Mouse (Mus musculus) neural tube, embryonic 11.5 days (tissue): ENCODE measurements around the gene Phpt1. TPM values are rescaled to one million over a fixed set of nuclear protein-coding genes. Genes with fewer than 3 reads are reported as not detected.
A peak's percentile ranks its signal among the peaks of the same experiment; 100 is the strongest.

Experiments used
- ATAC-seq: fragments of 200-750 bp; cut with Nextera tagmentation; 2 replicates; pipeline ENCODE4 v1.8.0; 2017; ENCODE audit warnings: moderate number of reproducible peaks, mild to moderate bottlenecking, moderate TSS enrichment, moderate library complexity; ENCODE audit not compliant: insufficient read depth, low FRiP score, low TSS enrichment
- DNase-seq: peaks from one replicate; pipeline ENCODE4 v3.0.0-alpha.2; 2015; ENCODE audit warnings: low spot score
- H3K27ac ChIP-seq: fragments of 300-500 bp; sonication (generic); 2 replicates; pipeline ENCODE4 v1.5.1; 2014; ENCODE audit warnings: low read depth, mild to moderate bottlenecking, low read length
- H3K27me3 ChIP-seq: fragments of 300-500 bp; sonication (generic); 2 replicates; pipeline ENCODE4 v1.6.1; 2014; ENCODE audit warnings: mild to moderate bottlenecking, low read length, mixed read lengths; ENCODE audit not compliant: control insufficient read depth, insufficient read depth
- H3K36me3 ChIP-seq: fragments of 300-500 bp; sonication (generic); 2 replicates; pipeline ENCODE4 v1.6.1; 2014; ENCODE audit warnings: mild to moderate bottlenecking, low read length, moderate library complexity, mixed read lengths; ENCODE audit not compliant: control insufficient read depth, insufficient read depth
- H3K4me1 ChIP-seq: fragments of 300-500 bp; sonication (generic); 2 replicates; pipeline ENCODE4 v1.6.1; 2014; ENCODE audit warnings: low read length, mixed read lengths; ENCODE audit not compliant: control insufficient read depth, insufficient read depth
- H3K4me2 ChIP-seq: fragments of 300-500 bp; sonication (generic); 2 replicates; pipeline ENCODE4 v1.6.1; 2014; ENCODE audit warnings: low read depth, mild to moderate bottlenecking, moderate library complexity
- H3K4me3 ChIP-seq: fragments of 300-500 bp; sonication (generic); 2 replicates; pipeline ENCODE4 v1.5.1; 2014; ENCODE audit warnings: low read depth, low read length
- H3K9ac ChIP-seq: fragments of 300-500 bp; sonication (generic); 2 replicates; pipeline ENCODE4 v1.6.1; 2014; ENCODE audit warnings: mild to moderate bottlenecking, low read length
- H3K9me3 ChIP-seq: fragments of 300-500 bp; sonication (generic); 2 replicates; pipeline ENCODE4 v1.6.1; 2016; ENCODE audit warnings: low read length; ENCODE audit not compliant: control insufficient read depth
- WGBS: fragments of 180-500 bp; shearing (Covaris S2); extraction: QIAGEN DNeasy Blood & Tissue Kit; methylation state at CpG from one replicate; pipeline ENCODE4 v1.1.7; 2014; 5-methylcytosine and 5-hydroxymethylcytosine counted together
- polyA plus RNA-seq: library from polyadenylated mRNA; unstranded; fragments of >200 nt; fragmentation: Nextera tagmentation; extraction: Ambion mirVana; gene quantifications from 2 replicates; pipeline ENCODE4 v1.2.1, GENCODE M21; 2014

The Phpt1 gene
- polyA plus RNA-seq, 1 experiment from 2014 or later, result 167 TPM

DNA sequence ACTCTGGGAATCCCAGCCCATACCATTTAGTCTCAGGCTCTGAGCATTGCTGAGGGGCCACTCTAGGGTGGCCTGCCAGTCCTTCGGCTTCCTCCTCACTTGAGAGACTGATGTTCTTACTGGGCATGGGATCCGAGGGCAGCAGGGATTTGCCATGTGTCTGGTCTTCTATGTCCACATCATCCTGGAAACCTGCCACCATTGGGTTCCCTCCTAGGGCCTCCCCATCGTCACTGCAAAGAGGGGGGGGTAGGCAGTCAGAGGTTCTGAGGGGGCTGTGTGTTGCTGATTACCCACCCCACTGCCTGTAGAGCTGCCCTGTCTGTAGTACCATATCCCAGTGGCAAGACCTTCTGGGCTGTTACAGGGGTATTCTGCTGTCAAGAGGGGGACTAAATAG is 10.6 kb upstream of the Phpt1 start:
- Histone ChIP-seq H3K36me3 (peaks cover 7% of the 10 kb centered on the region; the same call in 1 of the 2 replicates), H3K9me3 (no peaks in the 10 kb centered on the region), H3K4me3 (no peak overlapping the region), H3K27me3 (peaks cover 8% of the 10 kb centered on the region), H3K27ac (no peak overlapping the region), H3K9ac (no peak overlapping the region), H3K4me2 (no peak overlapping the region), H3K4me1 (peaks cover 9% of the 10 kb centered on the region)
- DNase-seq (no peak), ATAC-seq (no peak)
- WGBS, result 96% methylated on average over 3 of the region's 3 CpGs

DNA sequence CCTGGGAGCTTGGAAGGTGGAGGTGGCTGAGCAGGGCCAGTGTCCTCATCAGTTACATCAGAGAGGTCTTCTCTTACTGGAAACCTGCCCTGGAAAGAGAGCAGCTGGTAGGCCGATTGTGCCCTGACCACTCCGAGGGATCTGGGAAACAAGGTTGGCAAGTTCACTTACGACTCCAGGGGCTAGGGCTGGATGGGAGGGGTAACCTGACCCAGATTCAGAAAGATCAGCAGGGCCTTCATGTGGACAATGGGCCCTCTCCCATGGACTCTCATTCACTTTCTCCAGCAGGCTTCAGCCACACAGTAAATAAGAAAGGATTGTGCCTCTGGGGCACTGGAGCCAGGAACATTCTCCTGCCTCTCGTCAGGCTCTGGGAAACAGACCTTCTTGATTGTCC is 9.8 kb upstream of the Phpt1 start:
- peaks cover 9% of the 10 kb centered on the region for H3K4me1 ChIP-seq
- H3K27ac ChIP-seq, result no peak overlapping the region
- H3K27me3 ChIP-seq, result peaks cover 16% of the 10 kb centered on the region
- 82% methylated on average over 4 of the region's 4 CpGs for WGBS
- H3K9me3 ChIP-seq, result no peaks in the 10 kb centered on the region
- DNase-seq (no peak), ATAC-seq (no peak)
- H3K4me2 ChIP-seq, result no peak overlapping the region
- H3K9ac ChIP-seq, result no peak overlapping the region
- H3K4me3 ChIP-seq, result no peak overlapping the region
- peaks cover 7% of the 10 kb centered on the region; the same call in 1 of the 2 replicates for H3K36me3 ChIP-seq

DNA sequence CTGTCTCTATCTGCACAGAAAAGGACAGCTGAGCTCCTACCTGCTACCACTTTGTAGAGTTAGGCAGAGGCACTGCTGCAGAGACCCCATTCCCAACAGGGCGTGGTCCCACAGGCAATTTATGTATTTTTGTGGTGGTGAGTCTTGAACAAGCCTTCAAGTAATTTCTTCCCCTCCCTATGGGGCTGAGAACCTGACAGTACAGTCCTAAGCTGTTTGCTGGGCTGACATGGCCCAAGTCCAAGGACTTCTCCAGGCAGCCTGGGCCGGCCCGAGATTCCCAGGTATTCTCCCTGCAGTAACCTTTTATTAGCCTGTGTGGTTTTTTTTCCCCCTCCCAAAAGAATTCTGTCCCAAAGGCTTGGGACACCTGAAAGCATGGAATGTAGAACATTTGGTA is 9.1 kb upstream of the Phpt1 start:
- peaks cover 7% of the 10 kb centered on the region; the same call in 1 of the 2 replicates for H3K36me3 ChIP-seq

DNA sequence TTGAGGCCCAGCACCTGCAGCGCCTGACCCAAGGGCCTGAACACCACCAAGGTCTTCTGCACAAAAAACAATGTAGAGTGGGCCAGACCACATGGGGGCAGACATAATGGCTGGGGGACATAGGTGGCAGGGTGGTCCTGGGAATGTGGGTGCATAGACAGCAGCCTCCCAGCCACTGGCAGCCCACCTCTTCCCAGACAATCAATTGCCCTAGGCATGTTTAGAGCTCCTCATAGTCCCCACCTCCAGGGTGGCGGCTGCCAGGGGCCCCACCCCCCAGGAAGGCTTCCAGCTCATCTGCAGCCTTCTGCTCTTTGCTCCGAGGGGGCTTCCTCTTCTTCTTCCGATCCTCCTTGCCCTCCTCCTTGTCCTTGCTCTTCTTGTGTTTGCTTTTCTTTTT is 8.5 kb upstream of the Phpt1 start:
- no peaks in the 10 kb centered on the region for H3K9me3 ChIP-seq
- H3K27me3 ChIP-seq, result peaks cover 28% of the 10 kb centered on the region
- H3K9ac ChIP-seq, result no peak overlapping the region
- 80% methylated on average over 4 of the region's 4 CpGs for WGBS
- no peak overlapping the region for H3K27ac ChIP-seq
- ATAC-seq (no peak), DNase-seq (no peak)
- H3K4me1 ChIP-seq, result peaks cover 16% of the 10 kb centered on the region
- H3K36me3 ChIP-seq, result peaks cover 7% of the 10 kb centered on the region; the same call in 1 of the 2 replicates
- H3K4me3 ChIP-seq, result no peak overlapping the region
- no peak overlapping the region for H3K4me2 ChIP-seq

More for the DNA sequence above, 9.1 kb upstream of the Phpt1 start:
- H3K4me1 ChIP-seq, result peaks cover 15% of the 10 kb centered on the region
- no peak for DNase-seq
- WGBS, result 96% methylated on average over 3 of the region's 3 CpGs
- no peak overlapping the region for H3K9ac ChIP-seq
- H3K9me3 ChIP-seq, result no peaks in the 10 kb centered on the region
- no peak overlapping the region for H3K4me2 ChIP-seq
- no peak overlapping the region for H3K4me3 ChIP-seq
- H3K27ac ChIP-seq, result no peak overlapping the region
- ATAC-seq, result no peak
- peaks cover 23% of the 10 kb centered on the region for H3K27me3 ChIP-seq

DNA sequence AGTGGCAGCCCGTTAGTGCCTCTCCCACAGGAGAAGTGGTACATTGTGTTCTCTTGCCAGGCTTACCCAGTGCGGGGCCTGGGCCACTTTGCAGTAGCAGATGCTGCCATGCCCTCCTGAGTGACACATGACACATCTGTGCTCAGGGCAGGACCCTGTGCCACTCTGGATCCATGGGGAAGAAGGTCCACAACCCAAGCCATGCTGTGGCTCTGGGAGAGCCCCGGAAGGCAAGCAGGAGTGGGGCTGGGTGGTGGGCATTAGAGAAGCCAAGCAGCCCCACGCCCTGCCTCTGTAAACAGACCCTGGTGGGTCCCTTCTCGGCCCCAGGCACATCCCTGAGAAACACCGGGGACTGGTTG is 8.1 kb upstream of the Phpt1 start:
- no peak for DNase-seq
- peaks cover 7% of the 10 kb centered on the region; the same call in 1 of the 2 replicates for H3K36me3 ChIP-seq
- H3K27me3 ChIP-seq, result peaks cover 33% of the 10 kb centered on the region
- H3K4me1 ChIP-seq, result peaks cover 20% of the 10 kb centered on the region
- H3K4me3 ChIP-seq, result no peak overlapping the region
- no peaks in the 10 kb centered on the region for H3K9me3 ChIP-seq
- H3K9ac ChIP-seq, result no peak overlapping the region
- ATAC-seq, result no peak
- WGBS, result 87% methylated on average over 6 of the region's 6 CpGs
- H3K27ac ChIP-seq, result no peak overlapping the region
- no peak overlapping the region for H3K4me2 ChIP-seq

DNA sequence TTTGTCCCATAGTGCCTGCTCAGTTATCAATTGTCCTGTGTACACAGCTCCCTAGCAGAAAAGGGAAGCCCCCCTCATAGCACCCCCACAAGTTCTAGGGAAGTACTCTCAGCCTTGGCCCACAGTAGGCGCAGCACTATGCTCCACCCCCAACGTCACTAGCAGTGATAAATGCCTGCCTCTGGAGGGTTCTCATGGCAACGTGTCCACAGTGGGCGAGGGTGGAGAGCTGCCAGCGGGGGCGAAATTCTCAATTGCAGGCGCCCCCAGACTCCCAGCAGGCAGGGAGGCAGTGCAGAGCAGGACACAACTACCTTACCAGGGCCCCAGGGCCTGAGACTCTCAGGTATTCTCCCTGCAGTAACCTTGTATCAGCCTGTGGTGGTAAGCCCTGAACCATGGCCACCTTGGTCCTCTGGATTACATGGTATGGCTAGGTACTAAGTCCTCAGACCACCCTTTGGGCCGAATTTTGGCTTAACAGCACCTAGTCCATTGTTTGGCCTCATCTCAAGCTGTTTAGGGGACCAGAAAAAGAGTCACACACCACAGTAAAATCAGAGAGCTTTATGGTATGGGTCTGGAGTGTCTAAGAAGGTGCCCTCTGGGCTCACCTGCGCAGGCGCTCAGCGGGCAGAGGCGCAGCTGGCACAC is 7.6 kb upstream of the Phpt1 start:
- Histone ChIP-seq H3K27me3 (peaks cover 38% of the 10 kb centered on the region), H3K4me3 (no peak overlapping the region), H3K9ac (no peak overlapping the region), H3K4me1 (peaks cover 25% of the 10 kb centered on the region), H3K36me3 (peaks cover 7% of the 10 kb centered on the region; the same call in 1 of the 2 replicates), H3K4me2 (no peak overlapping the region), H3K27ac (no peak overlapping the region), H3K9me3 (no peaks in the 10 kb centered on the region)
- WGBS, result 51% methylated on average over 12 of the region's 12 CpGs
- ATAC-seq (no peak), DNase-seq (peak; percentile 52)

DNA sequence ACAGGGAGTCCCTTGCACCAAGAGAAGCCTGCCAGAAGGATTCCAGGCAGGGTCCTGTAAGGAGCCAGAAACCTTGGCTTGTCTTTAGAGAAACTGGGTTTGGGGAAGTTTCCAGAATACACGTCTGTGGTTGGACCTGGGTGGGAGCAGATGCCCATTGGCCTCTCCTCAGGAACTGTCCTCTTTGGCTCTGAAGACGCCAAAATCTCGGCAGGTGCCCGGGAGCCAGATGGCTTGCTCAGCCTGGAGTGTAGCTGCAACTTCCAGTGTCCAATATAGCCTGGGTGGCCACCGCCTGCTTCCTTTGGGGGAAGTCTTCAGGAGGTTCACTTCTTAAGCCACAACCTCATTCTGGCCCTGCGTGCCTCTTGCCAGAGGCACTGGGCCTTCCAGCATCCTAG is 6.9 kb upstream of the Phpt1 start:
- H3K27ac ChIP-seq, result no peak overlapping the region
- WGBS, result 39% methylated on average over 6 of the region's 6 CpGs
- peaks cover 45% of the 10 kb centered on the region for H3K27me3 ChIP-seq
- no peak overlapping the region for H3K4me3 ChIP-seq
- H3K36me3 ChIP-seq, result peaks cover 7% of the 10 kb centered on the region; the same call in 1 of the 2 replicates
- H3K4me1 ChIP-seq, result peaks cover 26% of the 10 kb centered on the region
- no peak overlapping the region for H3K9ac ChIP-seq
- H3K4me2 ChIP-seq, result no peak overlapping the region
- DNase-seq, result no peak
- no peak for ATAC-seq
- no peaks in the 10 kb centered on the region for H3K9me3 ChIP-seq

DNA sequence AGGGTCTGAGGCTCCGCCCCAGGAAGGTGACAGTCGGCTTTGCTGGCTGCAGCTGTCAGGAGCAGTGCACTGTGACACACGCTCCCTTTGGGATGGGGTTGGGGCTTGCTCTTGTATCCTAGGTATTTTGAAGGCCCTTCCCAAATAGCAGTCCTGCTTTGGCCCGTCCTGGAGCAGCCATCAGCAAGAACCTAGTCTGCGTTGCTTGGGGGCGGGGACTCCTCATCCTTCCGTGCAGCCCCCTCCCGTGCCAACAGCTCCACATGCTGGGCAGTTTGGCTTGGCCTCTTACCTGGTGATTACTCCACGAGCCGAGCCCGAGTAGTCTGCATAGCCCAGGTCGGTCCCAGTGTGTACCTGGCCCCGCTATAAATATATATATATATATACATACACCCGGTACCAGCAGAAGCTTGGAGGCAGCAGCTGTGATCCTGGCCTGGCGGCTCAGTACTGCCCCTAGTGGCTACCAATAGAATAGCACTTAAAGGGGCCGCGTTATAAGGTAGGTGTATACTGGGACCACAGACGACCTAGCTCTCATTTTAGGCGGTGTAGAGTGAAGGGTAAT is 6.4 kb upstream of the Phpt1 start, which contains the start of gene Ajm1:
Gene Ajm1, minus strand, starts transcription at position 464 of the 571 bp plus-strand sequence.
- DNase-seq (peak; percentile 69), ATAC-seq (peak; percentile 62)
- Histone ChIP-seq H3K9me3 (no peaks in the 10 kb centered on the region), H3K27me3 (peaks cover 50% of the 10 kb centered on the region), H3K36me3 (peaks cover 7% of the 10 kb centered on the region; the same call in 1 of the 2 replicates), H3K27ac (no peak within 1 kb of the TSS), H3K4me1 (peaks cover 26% of the 10 kb centered on the region), H3K4me3 (peak within 1 kb of the TSS; percentile 28; the same call in 1 of the 2 replicates), H3K4me2 (peak within 1 kb of the TSS; percentile 44), H3K9ac (no peak within 1 kb of the TSS)
- WGBS, result 7% methylated on average over 19 of the region's 19 CpGs

DNA sequence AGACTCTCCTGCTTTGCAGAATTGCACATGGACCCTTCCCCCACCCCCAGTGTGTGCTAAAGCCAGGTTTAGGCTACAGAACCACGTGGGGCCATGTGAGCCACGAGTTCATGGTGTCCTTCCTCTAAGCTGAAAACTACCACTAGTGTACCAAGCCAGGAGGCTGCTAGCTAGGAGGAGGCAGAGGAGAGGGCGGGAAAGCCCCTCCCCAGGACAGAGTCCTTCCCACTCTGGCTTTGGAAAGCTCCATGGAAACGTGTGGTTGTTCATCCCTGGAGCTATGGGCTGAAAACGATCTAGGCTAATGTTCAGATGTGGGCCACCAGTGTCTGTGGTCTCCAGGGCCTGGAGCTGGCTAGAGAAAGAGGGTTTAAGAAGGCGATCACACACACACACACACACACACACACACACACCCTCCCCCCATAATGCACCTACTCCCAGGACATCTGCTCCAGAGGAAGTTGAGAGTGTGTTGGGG is 5.6 kb upstream of the Phpt1 start:
- Histone ChIP-seq H3K27ac (no peak overlapping the region), H3K27me3 (peaks cover 57% of the 10 kb centered on the region), H3K4me2 (no peak overlapping the region), H3K4me1 (peaks cover 27% of the 10 kb centered on the region), H3K9me3 (no peaks in the 10 kb centered on the region), H3K9ac (no peak overlapping the region), H3K4me3 (no peak overlapping the region), H3K36me3 (peaks cover 4% of the 10 kb centered on the region; the same call in 1 of the 2 replicates)
- WGBS, result 47% methylated on average over 6 of the region's 6 CpGs
- DNase-seq (no peak), ATAC-seq (no peak)
